Mouse (Mus musculus): ENCODE results near the gene Atp8b4. TPM values are rescaled to one million over a fixed set of nuclear protein-coding genes. Genes with fewer than 3 reads are reported as not detected.

Atp8b4 gene
- polyA plus RNA-seq, 1 experiment from 2014 or later, result 1.3 TPM

DNA sequence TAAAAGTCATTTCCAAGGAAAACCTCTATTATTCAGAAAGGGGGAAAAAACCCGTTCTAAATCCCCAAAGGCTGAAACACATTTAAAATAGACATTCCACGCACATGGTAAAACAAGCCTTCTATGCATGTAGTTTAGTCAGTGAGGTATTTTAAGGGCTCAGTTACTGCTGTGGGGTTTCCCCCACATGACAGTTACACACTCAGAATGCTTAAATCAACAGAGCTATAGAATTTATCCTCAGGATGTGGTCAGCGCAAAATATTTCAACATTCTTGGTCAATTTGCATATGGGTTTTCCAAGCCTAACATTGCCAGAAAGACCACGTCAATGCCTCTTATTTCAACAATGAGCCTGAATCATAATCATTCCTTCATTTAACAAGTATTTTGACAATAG, 190.5 kb downstream of the Atp8b4 start:
- no peak overlapping the region for H3K4me2 ChIP-seq
- no peaks in the 10 kb centered on the region for H3K9me3 ChIP-seq
- H3K4me3 ChIP-seq (replicated peaks), result no peak overlapping the region

DNA sequence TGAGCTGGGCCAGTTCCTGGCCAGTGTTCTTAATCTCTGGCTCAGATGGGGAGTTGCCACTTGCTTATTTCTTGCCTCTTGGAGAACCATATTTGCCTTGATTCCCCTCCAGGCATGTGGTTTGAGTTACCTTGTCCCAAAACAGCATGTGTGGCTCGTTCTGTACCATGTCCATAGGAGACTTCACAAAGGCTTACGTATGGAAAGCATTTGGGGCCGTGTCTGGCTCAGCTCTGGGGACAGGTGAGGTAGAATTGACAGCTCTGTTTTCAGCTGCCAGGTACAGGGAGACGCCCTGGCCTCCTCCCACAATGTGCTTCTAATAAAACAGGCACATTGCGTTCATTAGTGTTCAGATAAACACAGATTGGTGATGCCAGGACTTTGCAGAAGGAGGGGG, 195.9 kb downstream of the Atp8b4 start:
- H3K4me3 ChIP-seq (replicated peaks), result no peak overlapping the region
- H3K27ac ChIP-seq, result no peak overlapping the region
- no peaks in the 10 kb centered on the region for H3K9me3 ChIP-seq
- 85% methylated on average over 5 of the region's 5 CpGs for WGBS
- no peaks in the 10 kb centered on the region for H3K4me1 ChIP-seq
- no peak overlapping the region for H3K9ac ChIP-seq
- no peaks in the 10 kb centered on the region for H3K27me3 ChIP-seq (replicated peaks)
- ATAC-seq (ENCODE audit: insufficient read depth, low FRiP score, low read depth), result no peak
- no peaks in the 10 kb centered on the region for H3K36me3 ChIP-seq
- H3K4me2 ChIP-seq, result no peak overlapping the region

More for the DNA sequence above, 190.5 kb downstream of the Atp8b4 start:
- no peaks in the 10 kb centered on the region for H3K4me1 ChIP-seq
- H3K27me3 ChIP-seq (replicated peaks), result no peaks in the 10 kb centered on the region
- H3K36me3 ChIP-seq, result no peaks in the 10 kb centered on the region
- no peak overlapping the region for H3K27ac ChIP-seq
- no peak for ATAC-seq (ENCODE audit: insufficient read depth, low FRiP score, low read depth)
- H3K9ac ChIP-seq, result no peak overlapping the region
- 51% methylated on average over 4 of the region's 4 CpGs for WGBS

DNA sequence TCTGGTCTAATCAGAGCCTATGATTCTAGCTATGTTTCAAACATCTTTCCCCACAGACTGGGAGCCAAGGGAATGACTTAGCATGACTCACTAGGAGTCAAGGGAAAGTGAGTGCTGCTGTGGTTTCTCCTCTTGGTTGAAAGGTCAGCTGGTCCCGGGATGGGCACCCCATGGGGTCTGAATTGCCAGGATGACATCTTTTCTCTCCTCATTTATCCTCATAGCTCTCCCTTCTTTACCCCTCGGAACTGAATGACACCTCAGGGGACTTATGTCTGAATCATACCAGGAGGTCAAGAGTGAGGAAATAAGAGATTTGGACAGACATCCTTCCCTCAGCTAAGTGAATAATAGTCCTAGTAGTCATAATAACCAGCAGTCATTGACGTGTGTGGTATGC, 197.2 kb downstream of the Atp8b4 start:
- Histone ChIP-seq H3K9me3 (no peaks in the 10 kb centered on the region), H3K27me3 (replicated peaks) (no peaks in the 10 kb centered on the region), H3K4me2 (no peak overlapping the region), H3K36me3 (no peaks in the 10 kb centered on the region), H3K4me1 (no peaks in the 10 kb centered on the region), H3K9ac (no peak overlapping the region), H3K27ac (no peak overlapping the region), H3K4me3 (replicated peaks) (no peak overlapping the region)
- no peak for ATAC-seq (ENCODE audit: insufficient read depth, low FRiP score, low read depth)
- WGBS, result 48% methylated on average over 3 of the region's 3 CpGs

DNA sequence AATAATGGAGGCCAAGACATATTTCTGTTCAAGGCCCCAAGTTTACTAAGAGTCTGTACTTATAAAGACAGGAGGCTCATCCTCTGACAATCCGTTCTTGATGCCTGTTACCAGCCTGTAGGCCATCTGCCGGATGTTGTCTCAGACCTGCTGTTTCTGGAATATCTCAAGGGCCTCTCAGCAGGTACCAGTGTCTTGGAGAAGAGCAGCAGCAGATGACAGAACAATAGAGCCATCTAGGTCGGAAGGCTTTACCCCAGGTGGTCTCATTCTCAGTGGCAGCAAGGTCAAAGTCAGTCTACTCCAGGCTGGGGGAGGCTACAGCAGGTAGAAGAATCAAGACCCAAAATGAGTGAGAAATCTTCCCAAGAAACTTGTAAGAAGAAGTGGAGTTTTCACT, 198.1 kb downstream of the Atp8b4 start:
- Histone ChIP-seq H3K27ac (no peak overlapping the region), H3K36me3 (no peaks in the 10 kb centered on the region), H3K4me1 (no peaks in the 10 kb centered on the region), H3K27me3 (replicated peaks) (no peaks in the 10 kb centered on the region), H3K4me3 (replicated peaks) (no peak overlapping the region), H3K9ac (no peak overlapping the region), H3K9me3 (no peaks in the 10 kb centered on the region), H3K4me2 (no peak overlapping the region)
- ATAC-seq (ENCODE audit: insufficient read depth, low FRiP score, low read depth), result no peak
- 62% methylated on average over 3 of the region's 3 CpGs for WGBS

DNA sequence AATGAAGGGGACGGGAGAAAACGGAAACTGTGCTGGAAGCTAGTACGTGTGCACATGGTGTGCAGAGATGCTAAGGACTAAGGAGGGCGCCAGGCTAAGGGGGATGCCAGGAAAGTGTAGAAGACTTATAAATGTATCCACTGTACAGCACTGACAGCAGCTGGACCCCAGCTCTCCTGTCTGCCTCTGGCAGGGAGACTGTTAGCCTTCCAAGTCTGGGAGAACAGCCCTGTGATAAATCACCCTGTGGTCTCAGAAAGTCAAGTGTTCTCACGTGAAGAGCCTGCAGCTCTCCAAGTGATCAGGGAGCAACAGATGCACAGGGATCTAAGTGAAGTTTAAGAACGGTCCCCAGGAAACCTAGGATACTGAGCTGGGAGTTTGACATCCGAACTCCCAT, 209.8 kb downstream of the Atp8b4 start:
- H3K9me3 ChIP-seq, result no peaks in the 10 kb centered on the region
- peak; percentile 39; the same call in 1 of the 2 replicates for ATAC-seq (ENCODE audit: insufficient read depth, low FRiP score, low read depth)

DNA sequence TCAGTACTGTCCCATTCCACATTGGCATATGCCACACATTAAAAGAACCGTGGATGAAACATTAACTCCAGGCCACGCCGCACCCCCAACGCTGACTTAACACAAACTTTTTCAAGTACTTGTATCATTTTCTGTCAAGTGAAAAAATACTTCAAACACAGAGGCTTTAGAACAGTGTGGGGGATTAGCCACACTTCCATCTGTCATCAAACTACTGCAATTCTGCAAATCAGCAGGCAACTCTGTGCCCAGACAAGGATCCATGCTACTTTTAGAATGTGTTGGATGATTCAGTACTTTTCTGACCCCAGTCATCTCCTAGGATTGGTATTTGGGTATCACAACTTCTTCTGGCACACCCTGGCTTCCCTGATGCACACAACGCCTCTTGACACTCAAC, 212.5 kb downstream of the Atp8b4 start:
- no peak overlapping the region for H3K4me2 ChIP-seq
- H3K36me3 ChIP-seq, result no peaks in the 10 kb centered on the region
- ATAC-seq (ENCODE audit: insufficient read depth, low FRiP score, low read depth), result no peak
- H3K27me3 ChIP-seq (replicated peaks), result no peaks in the 10 kb centered on the region
- no peak overlapping the region for H3K9ac ChIP-seq
- 89% methylated on average over 5 of the region's 5 CpGs for WGBS
- no peak overlapping the region for H3K4me3 ChIP-seq (replicated peaks)
- H3K9me3 ChIP-seq, result no peaks in the 10 kb centered on the region
- no peaks in the 10 kb centered on the region for H3K4me1 ChIP-seq
- H3K27ac ChIP-seq, result no peak overlapping the region

More for the DNA sequence above, 209.8 kb downstream of the Atp8b4 start:
- H3K36me3 ChIP-seq, result no peaks in the 10 kb centered on the region
- no peak overlapping the region for H3K9ac ChIP-seq
- no peaks in the 10 kb centered on the region for H3K27me3 ChIP-seq (replicated peaks)
- 56% methylated on average over 7 of the region's 7 CpGs for WGBS
- no peaks in the 10 kb centered on the region for H3K4me1 ChIP-seq
- H3K27ac ChIP-seq, result no peak overlapping the region
- H3K4me3 ChIP-seq (replicated peaks), result no peak overlapping the region
- no peak overlapping the region for H3K4me2 ChIP-seq

DNA sequence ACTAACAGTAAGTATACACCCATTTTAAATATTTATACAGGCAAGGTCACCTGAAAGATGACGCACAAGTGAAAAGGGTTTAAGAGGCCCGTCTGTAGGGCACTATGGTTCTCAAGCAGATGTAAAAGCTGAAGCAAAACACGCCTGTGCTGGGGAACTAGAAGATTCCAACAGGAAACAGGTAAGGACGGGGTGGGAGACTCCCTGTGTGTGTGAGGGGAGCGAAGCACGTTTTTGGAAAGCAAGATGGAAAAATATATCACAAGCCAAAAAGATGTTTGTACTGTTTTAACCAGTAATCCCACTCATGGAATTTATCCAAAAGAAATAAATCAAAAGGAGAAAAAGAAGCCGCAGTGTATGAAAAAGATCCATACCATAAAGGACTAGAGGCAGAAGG, 214.1 kb downstream of the Atp8b4 start:
- no peaks in the 10 kb centered on the region for H3K36me3 ChIP-seq
- no peak overlapping the region for H3K4me3 ChIP-seq (replicated peaks)
- no peak overlapping the region for H3K9ac ChIP-seq
- H3K9me3 ChIP-seq, result no peaks in the 10 kb centered on the region
- H3K4me2 ChIP-seq, result no peak overlapping the region
- WGBS, result 36% methylated on average over 7 of the region's 7 CpGs
- no peaks in the 10 kb centered on the region for H3K27me3 ChIP-seq (replicated peaks)
- ATAC-seq (ENCODE audit: insufficient read depth, low FRiP score, low read depth), result no peak; the same call in 1 of the 2 replicates
- H3K4me1 ChIP-seq, result no peaks in the 10 kb centered on the region
- H3K27ac ChIP-seq, result no peak overlapping the region

DNA sequence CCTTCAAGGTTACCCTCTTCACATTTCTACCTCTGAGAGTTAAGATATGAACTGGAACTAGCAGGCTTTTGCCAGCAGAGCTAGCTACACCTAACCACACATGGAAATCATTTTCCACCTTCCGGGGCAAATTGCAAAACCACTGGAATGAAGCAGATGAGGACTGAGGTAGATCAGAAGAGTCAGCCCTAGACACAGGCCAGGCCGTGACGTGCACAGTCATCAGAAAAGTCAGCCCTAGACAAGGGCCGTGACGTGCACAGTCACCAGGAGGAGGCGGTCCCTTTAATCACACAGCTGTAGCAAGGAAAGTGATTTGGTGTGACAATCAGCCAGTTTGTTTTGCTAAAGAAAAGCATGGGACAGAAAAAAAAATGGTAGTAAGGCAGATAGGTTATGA, 216.4 kb downstream of the Atp8b4 start:
- no peaks in the 10 kb centered on the region for H3K9me3 ChIP-seq
- ATAC-seq (ENCODE audit: insufficient read depth, low FRiP score, low read depth), result no peak
- no peak overlapping the region for H3K4me3 ChIP-seq (replicated peaks)
- no peak overlapping the region for H3K9ac ChIP-seq
- no peaks in the 10 kb centered on the region for H3K4me1 ChIP-seq
- no peaks in the 10 kb centered on the region for H3K27me3 ChIP-seq (replicated peaks)
- no peak overlapping the region for H3K27ac ChIP-seq
- no peak overlapping the region for H3K4me2 ChIP-seq
- WGBS, result 79% methylated on average over 6 of the region's 6 CpGs
- H3K36me3 ChIP-seq, result no peaks in the 10 kb centered on the region

DNA sequence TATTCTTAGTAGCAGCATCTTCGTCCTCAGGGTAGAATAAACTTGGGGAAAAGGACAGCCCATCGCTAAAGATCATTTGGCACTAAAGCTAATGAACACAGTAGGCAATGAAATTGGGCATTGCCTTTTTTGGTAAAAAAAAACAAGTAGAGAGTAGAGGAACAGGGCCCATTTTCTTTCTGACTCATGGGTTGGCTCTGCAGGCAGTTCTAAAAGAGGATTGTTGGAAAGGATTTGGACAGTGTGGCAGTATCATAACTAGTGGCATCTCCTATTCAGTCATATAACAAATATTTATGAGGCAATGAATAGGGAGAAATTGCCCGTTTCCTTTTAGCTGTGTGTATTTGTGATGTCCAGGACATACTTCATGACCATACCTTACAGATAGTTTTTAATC, 217.4 kb downstream of the Atp8b4 start:
- Histone ChIP-seq H3K9ac (no peak overlapping the region), H3K4me1 (no peaks in the 10 kb centered on the region), H3K4me2 (no peak overlapping the region), H3K36me3 (no peaks in the 10 kb centered on the region), H3K9me3 (no peaks in the 10 kb centered on the region), H3K4me3 (replicated peaks) (no peak overlapping the region), H3K27me3 (replicated peaks) (no peaks in the 10 kb centered on the region), H3K27ac (no peak overlapping the region)
- 57% methylated on average over 3 of the region's 3 CpGs for WGBS
- ATAC-seq (ENCODE audit: insufficient read depth, low FRiP score, low read depth), result no peak

DNA sequence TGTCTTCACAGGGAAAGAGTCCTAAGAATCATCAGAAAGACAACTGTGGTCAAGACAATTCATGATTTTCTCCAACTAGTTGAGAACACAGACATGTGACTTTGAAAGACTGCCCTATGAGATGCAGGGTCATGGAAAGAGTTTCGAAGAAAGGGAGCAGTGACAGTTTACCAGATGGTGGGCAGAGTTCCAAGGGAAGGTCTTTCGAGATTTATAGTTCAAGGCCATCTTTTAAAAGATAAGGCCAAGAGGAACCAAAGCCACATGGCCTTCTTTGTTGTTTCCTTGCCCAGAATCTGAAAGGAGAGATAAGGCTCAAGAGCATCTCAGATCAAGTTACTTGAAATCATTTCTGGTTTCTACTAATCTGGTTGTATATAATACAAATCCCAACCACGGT, 225.0 kb downstream of the Atp8b4 start:
- WGBS, result 54% methylated on average over 3 of the region's 3 CpGs
- H3K9ac ChIP-seq, result no peak overlapping the region
- no peak for ATAC-seq (ENCODE audit: insufficient read depth, low FRiP score, low read depth)
- H3K27me3 ChIP-seq (replicated peaks), result no peaks in the 10 kb centered on the region
- no peak overlapping the region for H3K4me2 ChIP-seq
- H3K9me3 ChIP-seq, result no peaks in the 10 kb centered on the region
- peak overlapping the region; percentile 31; the same call in 1 of the 2 replicates for H3K27ac ChIP-seq
- no peaks in the 10 kb centered on the region for H3K4me1 ChIP-seq
- H3K36me3 ChIP-seq, result no peaks in the 10 kb centered on the region
- no peak overlapping the region for H3K4me3 ChIP-seq (replicated peaks)

DNA sequence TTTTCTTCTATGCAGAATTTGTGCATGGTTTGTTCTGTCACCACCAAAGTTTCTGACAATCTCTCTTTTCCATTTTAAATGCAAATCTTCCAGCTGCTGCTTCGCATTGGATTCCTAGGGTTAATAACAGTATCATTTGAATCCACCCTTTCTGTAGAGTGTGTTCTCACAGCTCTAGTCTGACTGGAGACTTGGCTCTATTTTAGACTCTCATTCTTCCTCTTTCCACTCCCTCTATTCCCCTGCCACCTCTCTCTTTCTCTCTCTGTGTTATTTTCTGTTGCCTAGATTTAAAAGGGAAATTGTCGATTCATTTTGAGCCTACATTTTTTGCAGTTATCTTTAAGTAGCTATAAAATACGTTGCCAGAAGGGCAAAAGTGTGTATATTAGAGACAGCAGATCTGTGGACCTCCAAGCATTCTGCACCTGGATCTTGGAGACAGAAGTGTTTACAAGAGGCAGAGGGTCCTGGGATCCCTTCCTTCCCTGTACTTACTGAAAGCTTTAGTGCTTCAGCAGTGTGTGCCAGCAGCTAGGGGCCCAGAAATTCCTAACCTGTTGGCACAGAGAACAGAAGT, 225.6 kb downstream of the Atp8b4 start:
- H3K27ac ChIP-seq, result peak overlapping the region; percentile 31; the same call in 1 of the 2 replicates
- no peaks in the 10 kb centered on the region for H3K36me3 ChIP-seq
- 61% methylated on average over 3 of the region's 3 CpGs for WGBS
- no peak overlapping the region for H3K4me2 ChIP-seq
- H3K9ac ChIP-seq, result no peak overlapping the region
- no peaks in the 10 kb centered on the region for H3K27me3 ChIP-seq (replicated peaks)
- no peaks in the 10 kb centered on the region for H3K9me3 ChIP-seq
- ATAC-seq (ENCODE audit: insufficient read depth, low FRiP score, low read depth), result no peak
- H3K4me1 ChIP-seq, result no peaks in the 10 kb centered on the region
- H3K4me3 ChIP-seq (replicated peaks), result no peak overlapping the region

DNA sequence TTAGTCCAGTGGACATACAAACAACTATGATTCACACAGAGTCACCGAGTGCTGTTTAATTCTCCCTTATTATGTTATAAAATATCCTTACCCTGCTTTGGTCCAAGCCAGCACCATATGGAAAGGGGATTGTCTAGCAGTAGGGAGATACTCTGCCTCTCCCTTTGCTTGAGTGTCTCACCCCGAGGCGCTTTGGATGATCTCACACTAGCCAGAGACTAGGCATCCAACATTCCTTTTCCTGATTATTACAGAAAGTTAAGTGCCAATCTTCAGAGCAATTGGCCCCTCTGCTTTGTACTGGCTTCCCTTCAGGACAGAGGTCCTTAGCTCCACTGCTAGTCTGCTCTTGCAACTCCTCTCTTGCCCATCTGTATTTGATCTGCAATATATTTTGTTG, 226.2 kb downstream of the Atp8b4 start:
- no peak for ATAC-seq (ENCODE audit: insufficient read depth, low FRiP score, low read depth)
- Histone ChIP-seq H3K9me3 (no peaks in the 10 kb centered on the region), H3K4me3 (replicated peaks) (no peak overlapping the region), H3K36me3 (no peaks in the 10 kb centered on the region), H3K4me1 (no peaks in the 10 kb centered on the region), H3K27me3 (replicated peaks) (no peaks in the 10 kb centered on the region), H3K9ac (no peak overlapping the region), H3K4me2 (no peak overlapping the region), H3K27ac (no peak overlapping the region)
- WGBS, result 75% methylated on average over 3 of the region's 3 CpGs

Measured in stomach, embryonic 15.5 days (tissue).